Mouse (Mus musculus): ENCODE measurements around the gene Sult3a2.
"Not testable (repeated sequence)": the region's sequence is repeated elsewhere in the genome, so short reads cannot be mapped to it uniquely, and the experiment has no call there.

Gene Sult3a2

GRCm38 (mm10) chr10:33786604-33787003 lies at the start of gene Sult3a2:
TSS of gene Sult3a2 (minus strand) at chr10:33786704.
- no peak for DNase-seq

- DNase-seq, result no peak
Observed at GRCm38 (mm10) chr10:33820892-33821291, 34.4 kb upstream of the Sult3a2 start.

GRCm38 (mm10) chr10:33816923-33817322 lies 30.4 kb upstream of the Sult3a2 start:
- no peak for DNase-seq

- no peak for DNase-seq
Observed at GRCm38 (mm10) chr10:33814266-33814665, 27.8 kb upstream of the Sult3a2 start.

- DNase-seq, result no peak
Observed at GRCm38 (mm10) chr10:33811807-33812206, 25.3 kb upstream of the Sult3a2 start.

- DNase-seq, result not testable (repeated sequence)
Observed at GRCm38 (mm10) chr10:33797221-33797949, 10.9 kb upstream of the Sult3a2 start.

- not testable (repeated sequence) for DNase-seq
Observed at GRCm38 (mm10) chr10:33796269-33796915, 9.9 kb upstream of the Sult3a2 start.

- DNase-seq, result not testable (repeated sequence)
Observed at GRCm38 (mm10) chr10:33792166-33792565, 5.7 kb upstream of the Sult3a2 start.

- no peak for DNase-seq
Observed at GRCm38 (mm10) chr10:33787541-33787940, 1.0 kb upstream of the Sult3a2 start.

GRCm38 (mm10) chr10:33735251-33735650 lies 51.3 kb downstream of the Sult3a2 start:
- not testable (repeated sequence) for DNase-seq

GRCm38 (mm10) chr10:33733241-33733640 lies 53.3 kb downstream of the Sult3a2 start:
- no peak for DNase-seq

- DNase-seq, result no peak
Observed at GRCm38 (mm10) chr10:33732409-33733185, 53.9 kb downstream of the Sult3a2 start.

- DNase-seq, result no peak
Observed at GRCm38 (mm10) chr10:33723764-33724163, 62.7 kb downstream of the Sult3a2 start.

- DNase-seq, result no peak
Observed at GRCm38 (mm10) chr10:33721827-33722438, 64.6 kb downstream of the Sult3a2 start.
